Mouse (Mus musculus): Measurements from ENCODE around the gene Evx2. TPM values are rescaled to one million over a fixed set of nuclear protein-coding genes. Genes with fewer than 3 reads are reported as not detected.

Evx2 gene
- total RNA-seq, 4 experiments from 2014 or later: not detected

GRCm38 (mm10) chr2:74667191-74667841 is 8.0 kb upstream of the Evx2 start:
- DNase-seq (ENCODE audit: low spot score in 2 of 2): no peak

- DNase-seq (ENCODE audit: low spot score in 2 of 2): no peak
Measured at GRCm38 (mm10) chr2:74666411-74666810, 7.1 kb upstream of the Evx2 start.

DNA sequence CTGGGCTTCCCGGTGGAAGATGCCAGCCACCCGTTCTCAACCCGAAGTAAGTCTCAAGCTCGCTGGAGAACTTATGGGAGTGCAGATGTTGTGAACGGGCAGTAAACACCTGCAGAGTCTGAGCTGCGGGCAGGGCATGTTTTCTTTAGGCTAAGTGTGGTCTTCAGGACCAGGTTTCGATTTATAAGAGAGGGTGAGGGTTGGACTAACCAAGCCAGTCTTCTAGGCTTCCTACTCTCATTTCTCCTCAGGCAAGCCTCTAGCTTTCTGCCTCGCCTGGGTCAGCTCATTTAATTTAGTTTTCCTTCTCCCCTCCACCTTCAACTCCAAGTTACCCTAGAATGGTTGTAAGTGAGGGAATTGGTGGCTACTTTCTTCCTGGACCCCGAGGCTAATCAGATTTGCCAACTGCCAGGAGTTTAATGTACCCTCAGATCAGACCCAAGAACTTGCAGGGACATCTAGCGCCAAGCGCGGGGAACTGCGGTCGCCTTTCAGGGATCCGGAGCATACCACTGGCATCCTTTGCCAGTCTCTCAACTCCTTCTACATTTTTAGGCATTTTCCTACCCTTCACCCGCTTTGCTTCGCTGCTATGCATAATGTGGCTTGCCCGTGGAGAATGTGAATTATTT is 4.1 kb upstream of the Evx2 start:
- no peak for DNase-seq (ENCODE audit: low spot score in 2 of 2)

- DNase-seq (ENCODE audit: low spot score in 2 of 2): no peak
Measured at GRCm38 (mm10) chr2:74661685-74662084, 2.3 kb upstream of the Evx2 start.

GRCm38 (mm10) chr2:74660421-74661375 is 1.3 kb upstream of the Evx2 start:
- DNase-seq (ENCODE audit: low spot score in 2 of 2): no peak

DNA sequence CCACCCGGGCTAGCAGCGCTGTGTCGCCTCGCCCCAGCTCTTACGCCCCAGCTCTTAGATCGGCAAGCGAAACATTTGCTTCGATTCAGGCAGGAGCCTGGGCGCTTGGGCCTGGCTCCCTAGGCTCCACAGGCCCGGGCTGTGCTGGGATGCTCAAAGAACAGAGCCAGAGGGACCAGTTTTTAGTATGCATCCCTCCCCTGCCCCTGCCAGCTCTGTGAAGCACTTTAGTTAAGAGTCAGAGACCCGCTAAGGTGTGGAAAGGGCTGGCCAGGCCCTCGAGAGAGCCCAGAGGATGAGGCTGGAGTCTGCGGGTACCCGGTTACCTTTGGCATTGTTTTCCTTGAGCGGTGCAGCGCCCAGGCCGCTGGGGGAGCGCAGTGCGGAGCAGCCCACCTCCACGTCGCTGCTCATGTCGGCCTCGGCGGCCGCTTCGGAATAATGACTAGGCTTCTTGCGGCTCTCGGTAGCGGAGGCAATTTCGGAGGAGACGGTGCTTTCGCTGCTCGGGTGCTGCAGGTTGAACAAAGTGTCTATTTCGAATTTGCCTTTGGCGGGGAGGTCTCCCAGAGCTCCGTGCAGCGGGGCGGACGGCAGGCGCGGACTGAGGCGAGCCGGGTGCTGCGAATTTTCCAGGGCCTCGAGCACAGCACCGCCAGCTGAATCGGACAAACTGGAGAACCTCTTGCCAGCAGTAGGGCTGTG is 538 bp downstream of the Evx2 start:
- no peak for DNase-seq (ENCODE audit: low spot score in 2 of 2)

- DNase-seq (ENCODE audit: low spot score in 2 of 2): no peak
Measured at GRCm38 (mm10) chr2:74658024-74658666, 1.2 kb downstream of the Evx2 start.

DNA sequence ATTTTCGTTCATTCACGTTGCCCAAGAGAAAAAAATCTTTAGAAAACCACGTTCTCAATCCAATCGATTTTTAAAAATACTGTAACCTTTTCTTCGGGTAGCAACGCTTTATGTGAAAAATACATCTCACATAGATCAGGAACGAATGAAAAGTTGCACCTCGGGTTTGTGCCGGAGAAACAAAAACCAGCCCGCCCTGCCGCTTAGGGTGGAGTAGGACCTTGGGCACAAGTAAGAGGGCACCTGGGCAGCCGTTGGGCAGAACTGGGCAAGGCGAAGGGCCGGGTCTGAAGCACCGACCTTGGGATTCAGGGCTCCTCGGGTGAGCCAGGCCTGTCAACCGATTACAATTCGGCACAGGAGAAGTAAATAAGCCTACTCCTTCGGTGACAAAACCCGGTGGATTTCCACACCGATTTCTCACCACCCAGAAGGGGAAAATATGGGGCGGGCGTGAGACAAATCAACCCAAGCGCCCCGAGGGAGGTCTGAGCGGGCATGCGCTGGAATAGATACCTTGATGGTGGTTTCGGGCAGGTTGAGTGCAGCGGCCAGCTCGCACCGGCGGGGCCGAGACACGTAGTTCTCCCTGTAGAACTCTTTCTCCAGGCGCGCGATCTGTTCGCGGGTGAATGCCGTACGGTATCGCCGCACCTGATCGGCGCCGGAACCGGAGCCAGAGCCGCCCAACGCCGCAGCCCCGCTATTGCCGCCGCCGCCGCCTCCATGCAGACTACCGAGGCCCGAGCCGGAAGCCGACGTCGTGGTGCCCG is 1.9 kb downstream of the Evx2 start:
- no peak for DNase-seq (ENCODE audit: low spot score in 2 of 2)

DNA sequence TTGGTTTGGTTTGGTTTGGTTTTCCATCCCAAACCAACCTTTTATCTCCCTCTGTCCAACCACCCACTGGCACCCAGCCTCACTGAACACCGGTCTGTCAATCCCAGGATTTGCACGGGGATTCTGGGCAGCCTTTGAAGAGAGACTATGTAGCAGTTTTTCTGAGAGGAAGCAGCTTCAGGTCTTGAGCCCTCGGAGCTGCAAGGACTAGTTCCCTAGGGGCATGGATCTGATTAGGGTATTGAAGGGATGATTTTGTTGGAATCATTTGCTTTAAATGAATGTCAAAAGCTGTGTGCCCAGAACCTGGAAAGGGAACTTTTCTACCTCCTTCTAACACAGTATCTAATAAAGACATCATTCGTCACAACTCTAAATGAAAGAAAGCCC is 2.7 kb downstream of the Evx2 start:
- no peak for DNase-seq (ENCODE audit: low spot score in 2 of 2)

GRCm38 (mm10) chr2:74655821-74656631 is 3.3 kb downstream of the Evx2 start:
- DNase-seq (ENCODE audit: low spot score in 2 of 2): no peak

GRCm38 (mm10) chr2:74655420-74655781 is 4.0 kb downstream of the Evx2 start:
- DNase-seq (ENCODE audit: low spot score in 2 of 2): no peak

DNA sequence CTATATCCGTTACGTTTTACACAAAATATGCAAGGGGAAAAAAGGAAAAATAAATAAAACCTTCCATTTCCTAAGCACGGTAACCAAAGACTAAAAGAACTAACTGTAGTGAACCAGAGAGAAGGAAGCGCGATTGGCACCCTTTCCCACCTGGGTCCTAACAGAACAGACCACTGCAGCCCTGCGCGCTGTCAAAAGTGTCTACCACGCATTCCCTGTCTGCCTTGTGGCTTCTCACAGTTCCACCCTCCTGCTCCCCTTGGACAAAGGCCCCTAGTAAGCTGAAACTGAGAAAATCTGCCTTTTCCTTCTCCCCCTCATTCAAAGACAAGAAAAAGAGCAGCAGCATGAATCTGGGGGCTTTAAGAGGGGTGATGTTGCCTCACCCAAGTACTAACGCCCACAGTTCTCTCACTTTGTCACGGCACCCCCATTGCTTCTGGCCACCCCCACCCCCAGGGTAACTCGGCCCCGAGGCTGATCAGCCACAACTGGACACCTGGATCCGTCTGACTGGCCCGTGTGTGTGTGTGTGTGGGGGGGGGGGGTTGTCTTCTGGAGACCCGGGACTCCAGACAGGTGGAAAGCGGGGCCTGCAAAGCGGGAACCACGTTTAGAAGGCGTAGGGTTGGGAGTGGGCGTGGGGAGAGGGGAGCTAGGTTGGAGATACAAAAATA is 4.5 kb downstream of the Evx2 start:
- no peak for DNase-seq (ENCODE audit: low spot score in 2 of 2)

- no peak for DNase-seq (ENCODE audit: low spot score in 2 of 2)
Measured at GRCm38 (mm10) chr2:74653781-74654535, 5.4 kb downstream of the Evx2 start.

DNA sequence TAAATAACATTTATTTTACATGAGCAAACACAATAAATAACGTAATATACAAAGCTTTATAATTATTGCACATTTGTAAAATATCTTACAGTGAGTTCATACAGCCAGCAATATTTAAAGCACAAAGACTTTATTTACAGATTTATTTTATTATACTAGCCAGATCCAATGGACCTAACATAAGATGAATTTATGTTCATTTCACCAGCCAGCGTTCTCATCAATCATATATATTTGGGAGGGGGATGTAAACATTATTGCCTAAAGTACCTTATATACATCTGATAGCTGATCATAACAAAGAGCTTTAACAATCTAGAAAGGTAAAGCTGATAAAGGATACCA is 6.4 kb downstream of the Evx2 start:
- DNase-seq (ENCODE audit: low spot score in 2 of 2): no peak

DNA sequence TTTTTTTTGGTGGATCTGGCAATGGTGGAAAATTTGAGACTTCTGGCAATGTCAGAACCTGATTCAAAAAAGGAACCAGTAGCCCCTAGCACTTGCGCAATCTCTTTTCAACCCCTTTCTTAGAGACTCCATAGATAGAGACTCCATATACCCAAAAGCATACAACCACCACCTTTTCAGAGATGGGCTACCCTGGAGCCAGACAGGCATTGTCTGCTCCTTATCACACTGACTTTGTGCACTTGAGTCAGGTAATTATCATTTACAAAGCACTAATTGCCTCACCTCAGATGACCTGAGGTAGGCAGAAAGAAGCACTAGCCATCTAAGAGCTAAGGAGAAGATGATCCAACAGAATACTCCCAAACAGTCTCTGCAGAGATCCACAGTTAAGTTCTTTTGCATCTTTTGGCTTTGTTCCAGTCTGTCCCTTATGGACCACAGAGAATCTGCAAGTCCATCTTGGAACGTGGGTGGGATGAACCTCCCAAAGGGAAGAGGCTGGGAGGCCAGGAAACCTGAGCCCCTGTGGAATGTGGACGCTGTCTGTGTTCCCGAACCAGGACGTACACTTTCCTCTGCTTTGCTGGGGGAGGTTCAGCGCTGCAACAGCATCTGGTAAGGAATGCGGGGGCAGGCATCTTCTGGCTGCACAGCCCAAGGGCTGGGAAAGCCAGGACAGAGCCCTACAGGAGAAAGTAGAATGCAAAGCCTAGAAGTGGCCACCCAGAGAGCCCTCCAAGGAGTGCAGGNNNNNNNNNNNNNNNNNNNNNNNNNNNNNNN is 12.1 kb downstream of the Evx2 start:
- DNase-seq (ENCODE audit: low spot score in 2 of 2): no peak

DNA sequence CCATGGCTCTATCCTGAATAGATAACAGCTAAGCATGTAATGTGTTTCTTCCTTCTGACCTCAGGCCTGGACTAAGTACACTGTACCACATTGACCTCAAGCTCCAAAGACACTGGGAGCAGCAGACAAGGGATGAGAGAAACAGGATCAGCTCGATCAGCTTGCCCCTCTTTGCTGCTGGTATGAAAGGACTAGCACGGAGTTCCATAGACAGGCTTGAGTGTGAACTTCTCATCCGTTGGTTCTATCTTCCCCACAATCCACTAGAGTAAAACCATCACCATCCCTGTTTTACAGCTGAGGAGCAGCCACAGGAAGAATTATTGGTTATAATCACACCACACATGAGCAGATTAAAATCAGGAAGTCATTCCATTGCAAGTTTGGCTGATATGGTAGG is 13.7 kb downstream of the Evx2 start:
- no peak for DNase-seq (ENCODE audit: low spot score in 2 of 2)

- no peak for DNase-seq (ENCODE audit: low spot score in 2 of 2)
Measured at GRCm38 (mm10) chr2:74642431-74642830, 16.9 kb downstream of the Evx2 start.

DNA sequence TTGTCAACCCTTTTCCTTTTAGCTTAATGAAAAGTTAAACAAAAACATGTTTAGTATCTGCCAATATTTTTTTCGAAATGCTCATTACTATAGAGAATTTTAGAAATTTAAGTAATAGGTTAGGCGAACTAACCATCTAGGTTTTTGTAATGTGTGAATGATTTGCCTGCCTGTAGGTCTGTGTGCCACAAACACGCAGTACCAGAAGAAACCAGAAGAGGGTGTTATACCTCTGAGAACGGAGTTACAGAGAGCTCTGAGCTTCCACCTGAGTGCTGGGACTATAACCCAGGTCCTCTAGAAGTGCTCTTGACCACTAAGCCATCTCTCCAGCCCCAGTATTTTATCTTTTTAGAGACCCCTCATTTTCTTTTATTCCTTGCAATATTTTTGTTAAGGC is 23.9 kb downstream of the Evx2 start:
- DNase-seq (ENCODE audit: low spot score in 2 of 2): no peak
